Mouse (Mus musculus) lung, embryonic 14.5 days (tissue): Measurements from ENCODE around the gene Hrh2. TPM values are rescaled to one million over a fixed set of nuclear protein-coding genes. Genes with fewer than 3 reads are reported as not detected.

Experiments
- ATAC-seq: fragments of 200-750 bp; cut with Nextera tagmentation; 2 replicates; pipeline ENCODE4 v1.8.0; 2017; ENCODE audit warnings: mild to moderate bottlenecking, moderate TSS enrichment, moderate library complexity; ENCODE audit not compliant: insufficient read depth
- DNase-seq: peaks from one replicate; pipeline ENCODE4 v3.0.0-alpha.2; 2015
- H3K27ac ChIP-seq: fragments of 300-500 bp; sonication (generic); 2 replicates; pipeline ENCODE4 v1.5.1; 2014; ENCODE audit warnings: low read depth, mild to moderate bottlenecking, moderate library complexity
- H3K27me3 ChIP-seq: fragments of 300-500 bp; sonication (generic); 2 replicates; pipeline ENCODE4 v1.6.1; 2014; ENCODE audit warnings: low read length, control low read depth; ENCODE audit not compliant: insufficient read depth
- H3K36me3 ChIP-seq: fragments of 300-500 bp; sonication (generic); 2 replicates; pipeline ENCODE4 v1.6.1; 2014; ENCODE audit warnings: control low read depth; ENCODE audit not compliant: insufficient read depth
- H3K4me1 ChIP-seq: fragments of 300-500 bp; sonication (generic); 2 replicates; pipeline ENCODE4 v1.6.1; 2014; ENCODE audit warnings: antibody characterized with exemption, control low read depth; ENCODE audit not compliant: insufficient read depth
- H3K4me2 ChIP-seq: fragments of 300-500 bp; sonication (generic); 2 replicates; pipeline ENCODE4 v1.6.1; 2014; ENCODE audit warnings: mild to moderate bottlenecking
- H3K4me3 ChIP-seq: fragments of 300-500 bp; sonication (generic); 2 replicates; pipeline ENCODE4 v1.5.1; 2014; ENCODE audit warnings: low read depth, low read length
- H3K9ac ChIP-seq: fragments of 300-500 bp; sonication (generic); 2 replicates; pipeline ENCODE4 v1.6.1; 2014
- H3K9me3 ChIP-seq: fragments of 300-500 bp; sonication (generic); 2 replicates; pipeline ENCODE4 v1.6.1; 2016; ENCODE audit warnings: low read depth, low read length, control low read depth
- CTCF ChIP-seq: IDR thresholded peaks from 2 replicates; pipeline ENCODE4 v1.5.1; 2016; ENCODE audit warnings: antibody characterized with exemption, low read depth
- WGBS: fragments of 180-500 bp; shearing (Covaris S2); extraction: QIAGEN DNeasy Blood & Tissue Kit; methylation state at CpG from one replicate; pipeline ENCODE4 v1.1.7; 2014; 5-methylcytosine and 5-hydroxymethylcytosine counted together
- polyA plus RNA-seq: library from polyadenylated mRNA; unstranded; fragments of >200 nt; fragmentation: Nextera tagmentation; extraction: Ambion mirVana; gene quantifications from 2 replicates; pipeline ENCODE4 v1.2.1, GENCODE M21; 2014

The Hrh2 gene
- polyA plus RNA-seq, 1 experiment from 2014 or later = not detected

- no peak overlapping the region for H3K4me3 ChIP-seq
- no peak overlapping the region for H3K9ac ChIP-seq
- H3K4me1 ChIP-seq = no peaks in the 10 kb centered on the region
- H3K4me2 ChIP-seq = no peak overlapping the region
- no peak for ATAC-seq
- TF ChIP-seq CTCF = no peak
- 69% methylated on average over 2 of the region's 2 CpGs for WGBS
- H3K27ac ChIP-seq = no peak overlapping the region
- H3K27me3 ChIP-seq = no peaks in the 10 kb centered on the region
- H3K9me3 ChIP-seq = no peaks in the 10 kb centered on the region
- DNase-seq = no peak
- H3K36me3 ChIP-seq = no peaks in the 10 kb centered on the region
These were observed 36.1 kb upstream of the Hrh2 start for GRCm38 (mm10) chr13:54155822-54156221.

- Histone ChIP-seq H3K27me3 (no peaks in the 10 kb centered on the region), H3K9me3 (no peaks in the 10 kb centered on the region), H3K4me1 (no peaks in the 10 kb centered on the region), H3K9ac (no peak overlapping the region), H3K4me3 (no peak overlapping the region), H3K4me2 (no peak overlapping the region), H3K27ac (no peak overlapping the region), H3K36me3 (no peaks in the 10 kb centered on the region)
- no peak for TF ChIP-seq CTCF
- ATAC-seq (no peak), DNase-seq (no peak)
- WGBS = 15% methylated on average over 7 of the region's 7 CpGs
These were observed 32.7 kb upstream of the Hrh2 start for GRCm38 (mm10) chr13:54159256-54159655.

- no peaks in the 10 kb centered on the region for H3K27me3 ChIP-seq
- no peak overlapping the region for H3K9ac ChIP-seq
- no peaks in the 10 kb centered on the region for H3K36me3 ChIP-seq
- no peak for DNase-seq
- H3K4me1 ChIP-seq = no peaks in the 10 kb centered on the region
- H3K27ac ChIP-seq = no peak overlapping the region
- no peaks in the 10 kb centered on the region for H3K9me3 ChIP-seq
- H3K4me2 ChIP-seq = no peak overlapping the region
- no peak for TF ChIP-seq CTCF
- ATAC-seq = no peak
- no peak overlapping the region for H3K4me3 ChIP-seq
- 61% methylated on average over 11 of the region's 11 CpGs for WGBS
These were observed 32.2 kb upstream of the Hrh2 start for GRCm38 (mm10) chr13:54159756-54160155.

- WGBS = 29% methylated on average over 1 of the region's 1 CpGs
- Histone ChIP-seq H3K27ac (no peak overlapping the region), H3K4me3 (no peak overlapping the region), H3K9ac (no peak overlapping the region), H3K36me3 (no peaks in the 10 kb centered on the region), H3K4me2 (no peak overlapping the region), H3K27me3 (no peaks in the 10 kb centered on the region), H3K9me3 (no peaks in the 10 kb centered on the region), H3K4me1 (no peaks in the 10 kb centered on the region)
- ATAC-seq (no peak), DNase-seq (no peak)
- TF ChIP-seq CTCF = no peak
These were observed 31.4 kb upstream of the Hrh2 start for GRCm38 (mm10) chr13:54160546-54160945.

GRCm38 (mm10) chr13:54161514-54161913, 30.4 kb upstream of the Hrh2 start:
- H3K4me1 ChIP-seq = no peaks in the 10 kb centered on the region
- no peak for ATAC-seq
- 75% methylated on average over 2 of the region's 2 CpGs for WGBS
- no peaks in the 10 kb centered on the region for H3K9me3 ChIP-seq
- no peaks in the 10 kb centered on the region for H3K27me3 ChIP-seq
- no peak overlapping the region for H3K9ac ChIP-seq
- no peak overlapping the region for H3K4me2 ChIP-seq
- DNase-seq = no peak
- no peak overlapping the region for H3K27ac ChIP-seq
- no peaks in the 10 kb centered on the region for H3K36me3 ChIP-seq
- no peak overlapping the region for H3K4me3 ChIP-seq
- no peak for TF ChIP-seq CTCF

GRCm38 (mm10) chr13:54163363-54163762, 28.6 kb upstream of the Hrh2 start:
- Histone ChIP-seq H3K27me3 (no peaks in the 10 kb centered on the region), H3K27ac (no peak overlapping the region), H3K36me3 (no peaks in the 10 kb centered on the region), H3K4me3 (no peak overlapping the region), H3K9me3 (no peaks in the 10 kb centered on the region), H3K4me1 (no peaks in the 10 kb centered on the region), H3K4me2 (no peak overlapping the region), H3K9ac (no peak overlapping the region)
- ATAC-seq (no peak), DNase-seq (no peak)
- no peak for TF ChIP-seq CTCF
- 68% methylated on average over 8 of the region's 8 CpGs for WGBS

- 75% methylated on average over 10 of the region's 10 CpGs for WGBS
- Histone ChIP-seq H3K36me3 (no peaks in the 10 kb centered on the region), H3K9ac (no peak overlapping the region), H3K4me3 (no peak overlapping the region), H3K4me2 (no peak overlapping the region), H3K9me3 (no peaks in the 10 kb centered on the region), H3K27ac (no peak overlapping the region), H3K4me1 (no peaks in the 10 kb centered on the region), H3K27me3 (no peaks in the 10 kb centered on the region)
- TF ChIP-seq CTCF = no peak
- DNase-seq (no peak), ATAC-seq (no peak)
These were observed 27.5 kb upstream of the Hrh2 start for GRCm38 (mm10) chr13:54164462-54164861.

GRCm38 (mm10) chr13:54165066-54165465, 26.9 kb upstream of the Hrh2 start:
- Histone ChIP-seq H3K9ac (no peak overlapping the region), H3K27ac (no peak overlapping the region), H3K4me3 (no peak overlapping the region), H3K4me1 (no peaks in the 10 kb centered on the region), H3K9me3 (no peaks in the 10 kb centered on the region), H3K36me3 (no peaks in the 10 kb centered on the region), H3K4me2 (no peak overlapping the region), H3K27me3 (no peaks in the 10 kb centered on the region)
- ATAC-seq (no peak), DNase-seq (no peak)
- WGBS = 63% methylated on average over 6 of the region's 6 CpGs
- no peak for TF ChIP-seq CTCF
